Mouse (Mus musculus) lung, postnatal 36 days (tissue): ENCODE measurements around the gene Ahctf1.
"Not testable (repeated sequence)": the region's sequence is repeated elsewhere in the genome, so short reads cannot be mapped to it uniquely, and the experiment has no call there.

Experiments used
- DNase-seq: peaks from one replicate; pipeline ENCODE4 v3.0.0; 2022; ENCODE audit warnings: mixed read lengths

Gene Ahctf1

GRCm38 (mm10) chr1:179803513-179804139 lies at the start of gene Ahctf1:
TSS of gene Ahctf1 (minus strand) at chr1:179803680.
- DNase-seq = peak; percentile 99

- peak; percentile 93 for DNase-seq
Measured at GRCm38 (mm10) chr1:179847759-179848389, 44.4 kb upstream of the Ahctf1 start.

GRCm38 (mm10) chr1:179847173-179847572 lies 43.7 kb upstream of the Ahctf1 start:
- no peak for DNase-seq

- no peak for DNase-seq
Measured at GRCm38 (mm10) chr1:179845832-179846499, 42.5 kb upstream of the Ahctf1 start.

DNA sequence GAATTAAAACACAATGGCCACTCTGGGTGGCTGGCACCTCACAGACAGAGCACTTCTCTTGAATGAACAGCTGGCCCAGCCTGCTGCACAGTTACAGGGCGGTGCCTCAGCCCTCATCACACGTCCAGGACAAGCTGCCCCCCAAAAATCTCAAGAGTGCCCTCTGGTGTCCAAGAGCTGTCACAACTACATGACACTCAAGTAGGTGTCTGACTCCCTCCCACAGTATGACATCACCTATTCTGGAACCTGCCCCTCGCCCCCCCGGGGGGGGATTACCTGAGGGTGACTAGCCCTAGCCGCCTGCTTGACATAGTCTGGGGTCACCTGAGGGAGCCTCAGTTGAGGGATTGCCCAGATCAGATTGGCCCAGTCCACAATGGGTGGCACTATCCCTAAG lies 41.4 kb upstream of the Ahctf1 start:
- peak; percentile 84 for DNase-seq

- no peak for DNase-seq
Measured at GRCm38 (mm10) chr1:179843981-179844380, 40.5 kb upstream of the Ahctf1 start.

DNA sequence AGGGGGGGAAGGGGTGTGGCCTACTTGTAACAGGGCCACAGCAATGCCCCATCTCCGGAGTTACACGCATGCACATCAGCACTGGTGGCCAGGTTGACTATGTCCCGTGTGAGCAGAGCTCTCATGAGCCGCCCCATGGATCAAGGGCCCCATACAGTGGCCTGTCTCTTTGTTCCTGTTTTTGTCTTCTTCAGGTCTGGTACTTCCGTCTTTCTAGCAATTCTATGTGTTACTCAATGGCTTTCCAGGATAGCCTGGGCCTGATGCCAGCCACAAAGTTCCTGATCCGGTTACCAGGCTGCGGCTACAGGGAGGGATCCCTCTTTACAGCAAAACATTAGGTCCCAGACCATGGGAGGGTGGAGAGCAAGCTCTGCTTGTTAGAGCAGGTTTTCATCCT lies 39.1 kb upstream of the Ahctf1 start:
- DNase-seq = peak; percentile 86

DNA sequence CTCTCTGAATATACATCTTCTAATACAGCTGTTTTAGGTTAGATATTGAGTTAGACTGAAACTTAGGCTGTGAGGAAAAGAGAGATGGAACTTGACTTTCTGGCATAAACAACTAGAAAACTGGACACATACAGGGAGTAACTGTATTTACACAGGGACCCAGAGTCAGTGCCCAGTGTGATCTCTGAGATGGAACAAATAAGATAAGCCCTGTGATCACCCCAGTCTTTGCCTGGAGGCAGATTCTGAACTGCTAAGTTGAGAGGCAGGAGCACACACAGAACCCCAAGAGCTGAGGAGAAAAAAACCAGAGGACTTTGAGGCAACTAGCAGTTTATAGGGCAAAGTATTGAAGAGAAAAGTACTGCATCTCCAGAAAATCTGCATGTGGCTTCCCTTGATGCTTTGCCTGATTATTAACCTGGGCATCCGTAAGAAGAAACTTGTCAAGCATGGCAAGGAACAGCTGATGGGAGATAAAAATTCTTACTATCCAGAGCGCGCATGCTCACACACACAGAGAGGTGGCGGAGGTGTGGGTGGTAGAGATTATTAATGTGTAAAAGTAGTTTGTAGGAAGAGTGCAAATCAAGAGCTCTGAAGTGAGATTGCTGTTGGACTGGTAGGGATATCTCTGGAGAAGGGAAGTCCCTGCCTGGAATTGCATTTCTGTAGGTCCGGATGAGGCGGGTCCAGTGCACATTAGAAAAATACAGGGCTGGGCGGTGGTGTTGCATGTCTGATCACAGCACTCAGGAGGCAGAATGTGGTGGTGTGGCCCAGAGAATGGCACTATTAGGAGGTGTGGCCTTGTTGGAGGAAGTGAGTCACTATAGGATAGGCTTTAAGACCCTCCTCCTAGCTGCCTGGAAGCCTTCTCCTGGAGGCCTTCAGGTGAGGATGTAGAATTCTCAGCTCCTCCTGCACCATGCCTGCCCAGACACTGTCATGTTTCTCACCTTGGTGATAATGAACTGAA lies 33.2 kb upstream of the Ahctf1 start:
- DNase-seq = no peak

DNA sequence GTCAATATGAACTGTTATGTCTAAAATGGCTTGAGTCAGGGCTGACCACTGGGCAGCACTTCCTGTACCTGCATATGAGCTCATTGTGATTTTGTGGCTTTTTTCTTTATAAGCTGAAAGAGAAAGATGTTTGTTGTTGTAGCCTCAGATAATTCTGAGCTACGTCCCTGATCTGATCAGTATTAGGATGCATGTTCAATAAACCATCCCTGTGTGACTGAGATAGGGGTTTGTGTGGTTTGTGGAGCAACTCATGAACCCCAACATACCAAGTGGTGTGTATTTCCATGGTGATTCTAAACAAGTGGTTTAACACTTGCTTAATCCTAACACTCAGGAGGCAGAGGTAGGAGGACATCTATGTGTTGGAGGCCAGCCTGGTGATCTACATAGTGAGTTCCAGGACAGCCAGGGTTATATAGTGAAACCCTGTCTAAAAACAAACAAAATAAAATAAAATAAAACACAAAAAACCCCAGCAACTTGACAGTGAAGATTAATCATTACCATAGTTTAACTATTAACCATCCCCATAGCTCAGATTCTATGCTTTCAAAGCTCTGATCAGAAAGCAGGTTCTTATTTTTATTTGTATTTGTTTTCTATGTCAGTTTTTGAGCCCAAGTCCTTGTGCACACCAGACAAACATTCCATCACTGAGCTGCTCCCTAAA lies 32.4 kb upstream of the Ahctf1 start:
- DNase-seq = no peak

DNA sequence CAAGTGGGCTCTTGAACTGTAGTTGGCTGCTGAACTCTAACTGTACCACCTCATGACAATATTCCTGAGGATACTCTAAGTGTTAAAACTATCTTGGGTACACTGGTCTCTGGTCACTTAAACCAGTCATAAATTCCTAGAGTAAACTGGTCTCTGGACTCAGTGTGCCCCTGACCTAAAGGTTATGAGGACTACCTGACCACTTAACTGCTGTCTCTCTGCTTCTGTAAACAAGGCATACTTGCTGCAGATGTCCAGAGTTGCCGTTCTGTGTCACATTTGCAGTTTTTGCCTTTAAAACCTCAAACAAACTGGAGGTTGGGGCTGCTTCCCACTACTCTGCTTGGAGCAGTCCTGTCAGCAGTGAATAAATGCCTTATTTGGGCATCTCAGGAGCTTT lies 30.1 kb upstream of the Ahctf1 start:
- no peak for DNase-seq

DNA sequence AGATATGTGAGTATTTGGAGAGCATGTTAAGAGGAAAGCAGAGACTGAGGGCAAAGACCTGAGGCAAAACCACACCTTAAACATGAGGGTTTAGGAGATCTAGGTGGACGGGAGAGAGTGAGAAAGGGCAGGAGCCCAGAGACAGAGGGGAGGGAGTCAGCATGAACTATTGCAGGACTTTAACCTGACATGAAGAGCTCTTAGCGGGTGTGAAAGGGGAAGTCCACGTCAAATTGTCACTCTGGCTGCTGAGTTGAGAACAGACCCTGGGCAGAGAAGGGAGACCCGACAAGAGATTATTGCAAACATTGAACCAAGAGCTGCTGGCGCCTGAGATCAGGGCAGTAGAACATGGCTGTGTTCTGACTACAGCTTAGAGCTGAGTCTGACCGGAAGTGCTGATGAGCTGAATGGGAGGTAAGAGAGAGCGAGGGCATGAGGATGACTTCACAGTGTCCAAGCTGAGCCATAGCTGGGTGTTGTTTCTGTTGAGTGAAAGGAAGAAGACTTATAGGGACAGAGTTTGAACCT lies 29.3 kb upstream of the Ahctf1 start:
- DNase-seq = no peak

DNA sequence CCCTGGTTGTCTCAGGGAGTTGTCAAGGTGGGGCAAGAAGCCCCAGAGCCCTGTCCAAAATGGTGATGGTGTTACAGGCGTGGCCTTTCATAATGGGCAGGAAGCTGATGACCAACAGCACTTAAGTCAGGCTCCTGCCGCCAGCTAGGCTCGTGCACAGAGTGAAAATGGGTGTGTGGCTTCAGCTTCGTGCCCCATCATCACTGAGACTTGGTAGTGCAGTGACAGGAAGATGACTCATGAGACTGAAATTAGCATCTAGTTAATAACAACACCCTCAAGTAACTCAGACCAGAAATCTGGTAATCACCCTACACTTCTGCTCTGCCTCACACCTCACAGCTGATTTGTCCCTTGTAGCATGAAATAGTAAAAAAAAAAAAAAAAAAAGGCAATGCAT lies 25.4 kb upstream of the Ahctf1 start:
- no peak for DNase-seq

- no peak for DNase-seq
Measured at GRCm38 (mm10) chr1:179828051-179828450, 24.6 kb upstream of the Ahctf1 start.

DNA sequence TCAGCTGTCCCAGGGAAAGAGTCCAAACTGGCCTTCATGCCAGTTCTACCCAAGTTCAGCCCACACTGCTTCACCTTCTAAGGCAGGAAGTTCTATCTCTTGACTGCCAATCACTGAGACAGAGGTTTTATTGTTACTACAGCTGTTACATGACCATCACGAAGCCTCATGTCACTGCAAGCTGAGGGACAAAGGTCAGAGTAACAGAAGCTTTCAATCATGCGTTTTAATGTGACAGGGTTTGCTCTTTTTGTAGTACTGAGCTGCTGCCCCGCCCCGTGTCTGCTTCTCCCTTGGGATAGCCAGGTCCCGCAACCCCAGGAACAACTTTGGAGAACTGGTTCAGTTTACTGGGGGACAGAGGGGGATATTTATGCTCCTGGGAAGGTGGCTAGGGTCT lies 21.1 kb upstream of the Ahctf1 start:
- DNase-seq = no peak

DNA sequence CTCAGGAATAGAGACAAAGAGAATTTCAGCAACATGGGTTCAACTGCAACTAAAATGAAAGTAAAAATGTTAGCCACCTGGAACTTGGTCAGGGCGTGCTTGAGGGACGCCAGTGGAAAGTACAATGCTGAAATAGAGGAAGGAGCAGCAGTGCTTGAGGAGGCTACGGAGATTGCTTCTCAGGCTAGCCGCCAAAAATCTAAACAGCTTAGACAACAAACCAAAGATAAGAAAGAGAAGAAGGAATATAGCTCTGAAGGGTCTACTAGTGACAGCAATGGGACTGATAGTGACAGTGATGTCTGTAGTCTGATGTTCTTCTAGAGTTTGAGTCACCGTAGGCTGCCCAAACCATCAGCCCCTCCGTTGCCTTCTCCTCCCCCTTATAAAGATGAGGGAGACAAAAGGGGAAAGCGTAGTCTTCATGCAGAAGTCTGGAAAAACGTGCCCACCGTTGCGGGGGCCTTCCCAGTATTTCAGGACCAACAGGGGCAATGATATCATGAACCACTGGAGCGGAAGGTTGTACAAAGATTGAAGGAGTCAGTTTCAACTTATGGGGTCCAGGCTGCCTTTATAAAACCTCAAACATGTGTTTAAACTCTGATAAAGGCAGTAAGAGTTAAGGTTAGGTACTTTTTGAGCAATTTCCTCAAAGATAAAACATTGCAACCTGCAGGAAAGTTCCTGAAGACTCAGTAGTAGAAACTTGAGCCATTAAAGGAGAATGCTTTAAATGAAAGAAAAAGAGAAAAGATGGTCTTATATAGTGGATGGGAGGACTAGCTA lies 15.2 kb upstream of the Ahctf1 start:
- DNase-seq = not testable (repeated sequence)

DNA sequence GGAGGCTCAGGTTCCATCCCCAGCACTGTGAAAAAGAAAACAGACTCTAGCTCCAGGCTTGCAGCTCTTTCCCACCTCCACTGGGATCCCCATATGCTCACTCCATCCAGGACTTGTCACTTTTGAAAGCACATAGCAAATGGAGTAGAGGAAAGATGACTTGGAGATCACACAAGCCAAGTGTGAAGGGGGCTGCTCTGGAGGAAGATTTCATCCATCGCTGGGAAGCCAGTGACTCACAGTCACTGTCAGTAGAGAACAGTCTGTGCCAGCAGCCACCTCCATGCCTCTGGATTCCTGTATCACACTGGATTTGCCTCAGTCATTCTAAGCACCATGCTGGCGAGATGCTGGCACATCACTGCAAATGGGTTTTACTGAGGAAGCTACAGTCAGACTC lies 11.1 kb upstream of the Ahctf1 start:
- no peak for DNase-seq

DNA sequence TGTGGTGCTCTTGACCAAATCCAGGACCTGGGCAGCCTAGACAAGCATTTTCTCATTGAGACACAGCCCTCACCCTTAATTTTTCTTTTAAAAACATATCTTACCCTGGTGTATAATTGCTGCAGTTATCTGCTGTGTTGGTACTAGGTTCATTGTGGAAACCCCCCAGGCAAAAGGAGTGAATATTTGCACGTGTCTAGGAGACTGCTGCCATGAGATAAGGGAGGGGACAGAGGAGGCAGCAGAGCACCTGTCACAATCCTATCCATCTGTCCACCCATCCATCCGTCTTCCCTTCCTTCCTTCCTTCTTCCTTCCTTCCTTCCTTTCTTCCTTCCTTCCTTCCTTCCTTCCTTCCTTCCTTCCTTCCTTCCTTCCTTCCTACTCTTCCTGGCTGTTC lies 9.9 kb upstream of the Ahctf1 start:
- DNase-seq = no peak

DNA sequence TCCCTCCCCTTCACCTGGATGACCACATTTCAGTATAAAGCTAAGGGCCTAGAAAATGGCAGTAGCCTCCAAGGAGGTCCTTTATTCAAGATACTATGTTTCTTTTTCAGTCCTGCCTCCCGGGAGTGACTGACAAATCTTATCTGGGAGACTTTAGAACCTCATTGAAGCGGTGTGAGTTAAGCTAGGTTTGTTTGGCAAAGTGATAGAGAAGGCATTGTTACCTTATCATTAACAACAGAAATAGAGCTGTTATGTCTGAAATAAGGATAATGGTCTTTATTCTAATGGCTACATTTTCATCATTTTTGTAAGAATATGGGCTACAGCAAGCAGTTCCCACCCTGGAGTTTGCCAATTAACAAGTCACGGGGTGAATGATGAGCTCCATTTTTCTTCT lies 4.8 kb upstream of the Ahctf1 start:
- DNase-seq = no peak

- DNase-seq = no peak
Measured at GRCm38 (mm10) chr1:179807468-179807867, 4.0 kb upstream of the Ahctf1 start.

GRCm38 (mm10) chr1:179805751-179806150 lies 2.3 kb upstream of the Ahctf1 start:
- no peak for DNase-seq

- DNase-seq = no peak
Measured at GRCm38 (mm10) chr1:179804140-179804881, 831 bp upstream of the Ahctf1 start.
